Mouse (Mus musculus): ENCODE measurements around the gene Snn.

GRCm38 (mm10) chr16:11068666-11069065, 7.9 kb downstream of the Snn start:
- TF ChIP-seq CTCF (conservative IDR thresholded peaks at IDR 0.05; ENCODE audit: insufficient read depth, insufficient read length, low read depth, low read length) (no peak), POLR2A (IDR thresholded peaks at IDR 0.05; ENCODE audit: low read depth, low read length) (no peak)

Measured in kidney, adult 2 months (tissue).